Mouse (Mus musculus) kidney, postnatal 4 days (tissue): ENCODE measurements at regions not wholly inside any gene's neighbourhood (a gene's known extent, or its start where the extent isn't known, plus 50 kb on each side); places are given as distances from the start of the nearest gene placed in this dataset.

Source experiments
- DNase-seq, 2 experiments: peaks; one replicate each; pipeline ENCODE4 v3.0.0; 2021; ENCODE audit warnings: mixed read lengths in 2 of 2

DNA sequence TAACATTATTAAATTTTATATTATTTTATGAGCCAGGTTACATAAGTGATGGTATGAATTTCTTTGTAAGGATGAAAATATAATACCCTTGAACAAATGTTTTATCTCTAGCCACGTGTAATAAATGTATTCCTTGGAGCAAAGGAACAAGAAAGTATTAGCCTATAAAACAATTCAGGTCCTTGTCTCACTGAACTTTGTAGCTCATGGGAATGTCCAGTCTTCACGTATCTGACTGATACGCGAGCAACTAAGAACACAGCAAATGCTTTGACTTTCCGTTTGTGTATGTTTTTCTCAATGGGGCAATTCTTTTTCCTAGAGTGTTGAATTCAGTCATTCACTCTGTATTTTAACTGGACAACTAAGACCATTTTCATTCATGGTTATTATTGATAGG is 216.9 kb upstream of the Mettl25 start:
- DNase-seq = no peak

- DNase-seq = no peak
These were observed 197.3 kb upstream of the Mettl25 start for GRCm38 (mm10) chr10:106038497-106038896.

- no peak for DNase-seq
These were observed 196.9 kb upstream of the Mettl25 start for GRCm38 (mm10) chr10:106038033-106038432.

- no peak for DNase-seq
These were observed 192.2 kb upstream of the Mettl25 start for GRCm38 (mm10) chr10:106033416-106033815.

DNA sequence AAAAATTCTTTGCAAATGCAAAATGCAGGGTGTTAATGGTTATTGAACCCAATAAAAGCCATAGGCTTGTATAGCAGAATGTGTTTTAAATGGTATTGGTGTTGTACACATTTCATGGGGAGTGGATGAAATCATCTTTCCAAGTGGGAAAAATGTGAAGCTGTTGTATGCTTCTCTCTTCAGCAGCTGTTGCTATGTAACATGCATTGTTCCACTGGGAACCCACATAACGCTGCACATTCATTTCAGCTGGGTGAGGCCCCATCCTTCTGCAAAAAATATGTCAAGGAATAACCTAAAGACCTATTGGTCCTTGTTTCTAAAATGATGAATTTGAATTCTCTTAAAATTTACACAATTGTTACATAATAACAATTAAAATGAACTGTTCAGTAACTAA is 183.5 kb upstream of the Mettl25 start:
- no peak for DNase-seq

- peak in 1 of 2 experiments; percentile 2 for DNase-seq
These were observed 182.5 kb upstream of the Mettl25 start for GRCm38 (mm10) chr10:106023639-106024215.

GRCm38 (mm10) chr10:106015965-106016364 is 174.8 kb upstream of the Mettl25 start:
- DNase-seq = no peak

- no peak for DNase-seq
These were observed 174.3 kb upstream of the Mettl25 start for GRCm38 (mm10) chr10:106015436-106015835.

- DNase-seq = no peak
These were observed 169.0 kb upstream of the Mettl25 start for GRCm38 (mm10) chr10:106010131-106010530.

DNA sequence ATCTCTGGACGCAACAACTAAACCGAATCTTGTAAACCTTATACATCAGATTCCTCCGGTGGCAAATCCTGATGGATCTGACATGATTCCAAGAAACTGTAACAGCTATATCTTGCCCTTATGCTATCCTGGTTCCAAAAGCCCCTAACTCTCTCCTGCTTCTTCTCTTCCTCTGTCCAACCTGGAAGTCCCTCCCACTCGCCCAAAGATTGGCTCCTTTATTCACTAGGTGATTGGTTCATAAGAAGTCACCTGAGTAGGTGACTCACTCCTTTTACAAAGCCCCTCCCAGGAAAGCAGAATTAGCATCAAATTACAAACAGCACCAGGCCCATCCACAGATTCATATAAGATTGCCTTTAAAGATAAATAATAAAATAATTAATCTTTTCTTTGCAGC is 166.2 kb upstream of the Mettl25 start:
- DNase-seq = no peak

DNA sequence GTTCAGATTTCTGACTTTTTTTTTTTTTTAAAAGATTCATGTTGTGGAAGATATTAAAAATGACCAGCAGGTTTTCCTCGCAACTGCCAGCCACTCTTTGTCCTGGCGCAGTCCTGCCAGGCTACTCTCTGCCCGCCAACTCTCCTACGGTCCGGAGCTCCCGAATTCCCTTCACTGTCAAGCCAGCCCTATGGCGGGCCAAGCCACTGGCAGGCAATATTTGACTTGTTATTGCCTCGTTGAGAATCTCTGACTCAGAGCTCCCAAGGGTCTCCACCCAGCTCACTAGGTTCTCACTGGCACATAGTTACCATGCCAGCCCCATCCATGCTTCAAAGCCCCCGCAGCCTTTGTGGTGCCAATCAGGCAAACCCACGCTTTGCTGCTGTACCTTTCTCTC is 165.7 kb upstream of the Mettl25 start:
- DNase-seq = no peak

GRCm38 (mm10) chr10:106006061-106006460 is 164.9 kb upstream of the Mettl25 start:
- no peak for DNase-seq

DNA sequence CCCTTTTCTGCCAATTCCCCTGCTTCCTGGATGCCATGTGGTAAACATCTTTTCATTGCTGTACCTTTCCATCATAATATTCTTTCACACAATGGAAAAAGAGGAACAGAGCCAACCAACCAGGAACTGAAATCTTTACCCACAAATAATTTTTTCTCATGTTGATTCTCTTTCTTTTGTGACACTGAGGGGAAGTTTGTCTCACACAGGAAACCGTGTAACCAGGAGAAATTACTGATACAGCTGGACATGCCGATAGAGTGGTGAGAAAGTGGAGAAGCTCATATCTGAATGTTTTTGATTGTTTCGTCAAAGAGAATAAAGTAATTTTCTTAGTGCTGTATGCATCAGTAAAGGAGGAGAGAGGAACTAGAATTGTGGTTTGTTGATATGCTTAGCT is 116.3 kb upstream of the Mettl25 start:
- no peak for DNase-seq

DNA sequence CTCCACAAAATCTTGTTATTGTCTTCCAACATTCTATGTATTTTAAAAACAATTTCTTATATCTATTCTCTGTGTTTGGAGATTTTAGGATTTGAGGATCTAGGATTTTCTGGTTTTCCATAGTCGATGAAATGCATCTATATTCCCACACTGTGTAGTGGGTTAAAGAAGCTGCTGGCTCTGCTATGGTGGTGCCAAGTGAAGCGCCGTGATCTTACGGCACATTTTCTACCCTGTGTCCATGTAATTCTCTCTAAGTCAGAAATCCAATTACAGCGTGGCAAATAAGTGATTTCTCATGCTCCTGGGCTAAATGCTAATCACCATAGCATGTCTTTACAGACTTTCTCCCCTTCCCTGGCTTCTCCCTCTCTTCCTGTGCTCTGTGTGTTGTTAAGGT is 92.1 kb upstream of the Mettl25 start:
- no peak for DNase-seq

- DNase-seq = no peak
These were observed 91.6 kb upstream of the Mettl25 start for GRCm38 (mm10) chr10:105932786-105933185.

- no peak for DNase-seq
These were observed 86.4 kb upstream of the Mettl25 start for GRCm38 (mm10) chr10:105927596-105927995.

DNA sequence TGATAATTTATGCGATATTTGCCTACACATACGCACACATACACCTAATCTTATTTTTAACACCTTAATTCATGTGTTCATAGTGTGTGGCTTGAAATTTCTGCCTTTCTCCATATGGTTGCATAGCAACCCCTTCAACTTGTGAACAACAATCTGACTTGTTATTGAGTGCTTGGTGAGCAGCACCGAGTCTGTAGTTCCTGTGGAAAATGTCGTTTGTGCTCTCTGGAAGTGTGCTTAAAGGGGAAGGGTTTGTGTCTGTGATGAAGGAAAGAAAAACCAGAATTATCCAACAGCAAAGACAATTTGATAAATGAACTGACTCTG is 85.7 kb upstream of the Mettl25 start:
- no peak for DNase-seq

DNA sequence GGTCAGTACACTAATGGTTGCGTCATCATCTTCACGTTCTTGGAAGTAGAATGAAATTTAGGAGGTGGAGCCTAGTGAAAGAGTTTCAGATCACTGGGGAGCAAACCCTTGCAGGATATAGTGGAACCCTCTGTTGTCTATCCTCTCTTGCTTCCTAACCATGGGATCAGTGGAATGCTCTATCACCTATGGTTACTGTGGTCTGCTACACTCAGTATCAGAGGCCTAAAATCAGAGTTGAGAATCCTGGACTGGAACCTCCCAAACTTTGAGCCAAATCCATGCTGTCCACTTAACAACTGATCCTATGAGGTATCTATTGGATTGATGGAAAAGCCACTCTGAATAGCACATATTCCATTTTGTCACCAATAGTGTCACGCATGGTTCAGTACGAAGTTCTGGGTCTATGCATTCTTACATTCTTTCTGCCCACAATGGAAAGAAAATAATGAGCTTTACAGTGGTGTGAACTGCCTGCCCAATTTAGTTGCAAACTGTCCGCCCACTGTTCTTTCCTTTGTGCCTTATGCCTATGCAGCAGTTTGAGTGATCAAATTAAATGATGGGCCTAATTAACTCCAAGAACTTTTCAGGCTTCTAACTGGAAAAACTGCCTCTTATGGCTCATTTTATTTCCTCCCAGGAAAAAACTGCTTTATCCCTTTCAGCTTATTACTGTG is 85.2 kb upstream of the Mettl25 start:
- DNase-seq = no peak

- DNase-seq = no peak
These were observed 58.5 kb upstream of the Mettl25 start for GRCm38 (mm10) chr10:105899677-105900076.

DNA sequence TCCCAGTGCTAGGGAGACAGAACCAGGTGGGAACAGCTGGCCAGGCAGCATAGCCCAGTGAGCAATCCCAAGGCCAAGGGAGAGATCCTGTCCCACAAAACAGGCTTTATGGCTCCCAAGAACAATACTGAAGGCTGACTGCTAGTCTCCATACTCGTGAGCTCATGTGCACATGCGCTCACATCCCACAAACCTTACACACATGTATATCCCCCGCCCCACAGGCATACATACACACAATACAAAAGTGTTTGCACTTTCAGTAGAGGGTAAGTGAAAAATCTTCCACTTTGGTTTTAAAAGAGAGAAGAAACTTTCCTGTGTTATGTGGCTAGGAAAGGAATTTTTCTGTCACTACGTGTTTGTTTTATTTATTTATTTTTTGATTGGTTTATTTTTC is 58.0 kb upstream of the Mettl25 start:
- no peak for DNase-seq
